Mouse (Mus musculus): ENCODE results near the gene Ankib1.

Ankib1 gene

DNA sequence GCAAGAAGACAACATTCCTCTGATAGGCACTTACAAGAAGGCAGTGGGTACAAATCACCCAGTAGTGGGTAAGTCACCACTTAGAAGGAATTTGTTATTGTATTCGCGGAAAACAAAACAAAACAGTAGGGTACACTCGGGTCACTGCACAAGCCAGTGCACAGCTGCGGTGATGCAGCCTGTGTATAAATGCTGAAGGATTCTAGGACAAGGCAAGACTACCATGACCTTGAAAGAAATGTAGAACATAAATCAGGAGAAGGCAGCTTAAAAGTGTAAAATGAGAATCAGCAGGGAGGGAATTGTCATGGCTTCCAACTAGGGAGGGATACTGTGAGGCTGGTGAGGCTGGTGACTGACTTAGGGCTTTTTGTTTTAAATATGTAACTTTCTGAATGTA is 100.5 kb downstream of the Ankib1 start:
- 80% methylated on average over 4 of the region's 4 CpGs for WGBS

GRCm38 (mm10) chr5:3700025-3700424 is 102.7 kb downstream of the Ankib1 start:
- 95% methylated on average over 5 of the region's 5 CpGs for WGBS

- WGBS = 73% methylated on average over 3 of the region's 3 CpGs
Observed at GRCm38 (mm10) chr5:3696031-3696430, 106.7 kb downstream of the Ankib1 start.

DNA sequence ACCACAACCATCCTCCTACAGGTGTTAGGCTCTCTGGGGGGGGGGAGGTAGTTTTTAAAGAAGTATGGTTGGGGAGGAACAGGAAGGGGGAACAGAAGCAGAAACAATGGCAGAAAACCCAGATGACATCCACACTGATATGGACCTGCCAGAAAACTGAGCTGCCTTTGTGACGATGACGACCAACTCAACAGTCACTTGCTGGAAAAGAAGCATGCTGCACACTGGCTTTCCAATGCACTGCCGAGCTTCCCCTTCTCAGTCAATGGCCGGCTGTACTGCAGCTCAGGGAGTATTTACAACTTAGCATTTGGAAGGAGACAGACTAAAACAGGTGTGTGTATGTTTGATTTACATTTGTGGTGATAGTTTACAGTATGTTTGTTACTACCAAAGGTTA is 107.5 kb downstream of the Ankib1 start:
- 61% methylated on average over 4 of the region's 4 CpGs for WGBS

- 96% methylated on average over 9 of the region's 9 CpGs for WGBS
Observed at GRCm38 (mm10) chr5:3692956-3693355, 109.8 kb downstream of the Ankib1 start.

DNA sequence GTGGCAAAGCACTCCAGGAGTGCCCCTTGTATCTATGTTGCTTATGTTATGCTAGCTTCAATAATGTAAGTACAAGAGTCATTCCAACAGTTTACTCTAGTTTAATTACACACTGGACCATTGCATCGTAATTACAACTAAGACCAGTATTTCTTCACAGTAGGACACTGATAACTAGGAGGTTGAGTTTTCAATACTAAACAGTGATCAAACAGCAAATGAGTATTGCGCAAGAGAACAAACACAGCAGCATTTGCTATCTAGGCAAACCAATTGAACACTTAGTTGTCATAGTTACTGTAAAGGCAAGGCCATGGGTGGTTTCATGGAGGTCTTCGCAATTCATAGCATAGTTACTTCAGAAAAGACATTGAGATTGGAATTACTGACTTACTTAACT is 111.4 kb downstream of the Ankib1 start:
- WGBS = 95% methylated on average over 3 of the region's 3 CpGs

DNA sequence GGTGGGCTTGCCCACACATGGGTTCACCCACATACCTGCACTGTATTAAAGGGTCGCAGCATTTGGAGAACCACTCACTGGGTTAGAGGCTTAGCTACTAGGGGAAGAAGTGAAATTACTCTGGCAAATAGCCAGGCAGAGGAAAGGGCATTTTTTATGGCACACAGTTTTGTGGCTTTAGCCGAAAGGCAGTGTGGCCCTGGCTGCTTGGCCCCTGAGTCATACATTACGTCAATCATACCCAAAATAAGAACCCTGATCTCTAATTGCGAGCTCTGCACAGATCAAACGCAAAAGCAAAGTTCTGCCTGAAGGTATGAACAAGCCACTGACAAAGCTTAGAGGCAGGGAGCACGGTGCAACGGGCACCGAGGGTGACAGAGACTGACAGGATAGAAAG is 114.4 kb downstream of the Ankib1 start:
- 94% methylated on average over 8 of the region's 8 CpGs for WGBS

- WGBS = 97% methylated on average over 6 of the region's 6 CpGs
Observed at GRCm38 (mm10) chr5:3669938-3670554, 132.7 kb downstream of the Ankib1 start.

DNA sequence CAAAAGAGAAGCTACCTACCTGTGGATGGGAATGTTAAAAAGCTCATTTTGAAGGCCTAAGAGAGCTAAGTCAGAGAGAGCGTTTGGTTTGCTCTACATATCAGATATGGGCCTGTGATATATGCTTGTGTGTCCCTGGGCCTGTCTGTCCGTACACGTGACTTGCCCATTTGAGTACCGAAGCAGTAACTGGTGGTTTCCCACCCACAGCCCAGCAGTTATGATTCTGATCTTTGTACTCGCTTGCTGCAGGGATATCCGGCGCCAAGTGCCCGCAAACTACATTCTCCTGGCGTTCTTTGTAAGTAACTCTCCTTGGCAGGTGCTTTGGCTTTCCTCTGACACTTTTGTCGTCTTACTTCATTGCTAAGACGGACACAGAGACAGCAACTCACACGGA is 136.1 kb downstream of the Ankib1 start:
- WGBS = 86% methylated on average over 12 of the region's 12 CpGs

- WGBS = 90% methylated on average over 2 of the region's 2 CpGs
Observed at GRCm38 (mm10) chr5:3665225-3665624, 137.5 kb downstream of the Ankib1 start.

- 81% methylated on average over 5 of the region's 5 CpGs for WGBS
Observed at GRCm38 (mm10) chr5:3657085-3657484, 145.6 kb downstream of the Ankib1 start, which contains the start of gene Gatad1. Gene Gatad1 (minus strand): TSS chr5:3657185.

GRCm38 (mm10) chr5:3653801-3654200 is 148.9 kb downstream of the Ankib1 start:
- WGBS = 92% methylated on average over 4 of the region's 4 CpGs

DNA sequence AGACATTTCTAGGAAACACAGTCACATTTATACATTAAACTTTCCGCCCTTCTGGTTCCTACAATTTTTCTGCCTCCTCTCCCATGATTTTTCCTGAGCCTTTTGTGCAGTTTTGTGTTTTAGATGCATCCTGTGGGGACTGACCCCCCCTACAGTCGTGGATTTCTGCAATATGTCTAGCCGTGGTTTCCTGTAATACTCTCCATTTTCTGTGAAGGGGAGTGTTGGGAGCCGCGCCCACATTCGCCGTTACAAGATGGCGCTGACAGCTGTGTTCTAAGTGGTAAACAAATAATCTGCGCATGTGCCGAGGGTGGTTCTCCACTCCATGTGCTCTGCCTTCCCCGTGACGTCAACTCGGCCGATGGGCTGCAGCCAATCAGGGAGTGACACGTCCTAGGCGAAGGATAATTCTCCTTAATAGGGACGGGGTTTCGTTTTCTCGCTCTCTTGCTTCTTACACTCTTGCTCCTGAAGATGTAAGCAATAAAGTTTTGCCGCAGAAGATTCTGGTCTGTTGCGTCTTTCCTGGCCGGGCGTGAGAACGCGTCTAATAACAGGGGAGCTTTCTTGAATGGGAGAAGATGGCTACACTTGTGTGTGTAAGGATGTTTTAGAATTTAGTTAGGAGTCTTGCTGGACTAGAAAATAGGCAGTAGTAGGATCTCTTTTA is 149.7 kb downstream of the Ankib1 start:
- WGBS = 94% methylated on average over 19 of the region's 25 CpGs

DNA sequence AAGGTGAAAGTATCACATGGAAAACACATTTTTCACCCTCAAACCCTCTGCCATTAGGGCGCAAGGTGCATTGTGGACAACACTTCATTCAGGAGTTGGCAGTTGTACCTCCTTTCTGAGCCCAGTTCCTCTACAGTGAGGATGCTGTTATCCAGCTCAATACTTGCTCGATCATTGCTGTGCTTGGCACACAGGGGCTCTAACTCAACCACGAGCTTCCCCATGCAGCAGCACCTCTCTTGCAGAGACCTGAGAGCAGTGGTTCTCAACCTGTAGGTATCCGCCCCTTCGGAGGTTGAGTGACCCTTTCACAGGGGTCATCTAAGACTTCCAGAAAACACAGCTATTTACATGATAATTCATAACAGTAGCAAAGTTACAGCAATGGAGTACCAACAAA is 151.1 kb downstream of the Ankib1 start:
- 88% methylated on average over 5 of the region's 5 CpGs for WGBS

- WGBS = 80% methylated on average over 6 of the region's 6 CpGs
Observed at GRCm38 (mm10) chr5:3650881-3651280, 151.8 kb downstream of the Ankib1 start, which contains the start of gene Tmbim7. Gene Tmbim7 (plus strand): TSS chr5:3651181.

GRCm38 (mm10) chr5:3648849-3649210 is 153.9 kb downstream of the Ankib1 start:
- WGBS = 70% methylated on average over 4 of the region's 4 CpGs

DNA sequence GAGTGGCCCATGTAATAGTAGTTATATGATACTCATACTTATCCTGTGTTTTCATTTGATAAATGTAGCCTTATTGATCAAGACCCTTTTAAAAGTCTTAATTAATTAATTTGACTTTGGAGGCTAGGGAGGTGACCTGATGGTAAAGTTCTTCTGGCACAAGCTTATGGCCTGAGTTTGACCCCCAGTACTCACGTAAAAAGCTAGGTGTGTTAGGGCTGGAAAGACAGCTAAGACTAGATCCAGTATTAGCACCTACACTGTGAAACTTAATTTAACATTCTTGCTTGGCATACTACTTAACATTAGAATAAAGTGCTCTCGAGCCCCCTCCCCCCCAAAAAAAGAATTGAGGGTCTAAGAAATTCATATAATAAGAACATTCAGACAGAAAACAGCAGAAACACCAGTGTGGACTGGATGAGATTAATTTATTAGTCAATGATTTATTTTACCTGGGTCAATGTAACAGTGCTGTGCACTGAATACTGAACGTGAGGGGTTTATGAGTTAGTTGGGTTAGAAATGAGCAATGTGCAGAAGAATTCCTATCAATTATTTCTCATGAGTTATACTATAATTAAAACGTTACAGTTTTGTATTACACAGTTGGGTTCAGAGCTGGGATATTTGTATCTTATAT is 154.4 kb downstream of the Ankib1 start:
- WGBS = 42% methylated on average over 4 of the region's 4 CpGs

DNA sequence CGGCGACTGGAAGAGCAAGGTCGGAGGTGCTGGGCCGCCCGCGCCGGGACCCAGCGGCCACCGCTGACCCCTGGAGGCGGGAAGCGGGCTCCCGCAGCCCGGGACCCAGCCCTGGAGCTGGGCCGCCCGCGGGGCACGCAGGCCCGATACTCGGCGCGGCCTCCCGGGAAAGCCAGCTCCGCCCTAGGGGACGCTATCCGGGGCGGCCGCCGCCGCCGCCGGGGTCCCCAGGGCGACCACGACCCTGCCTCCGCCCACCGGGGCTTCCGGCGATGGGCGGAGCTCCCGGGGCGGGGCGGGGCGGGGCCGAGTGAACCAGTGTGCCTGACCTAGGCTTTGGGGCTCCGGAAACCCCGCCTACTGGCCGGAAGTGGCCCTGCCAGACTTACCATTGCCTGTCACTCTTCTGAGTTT is 155.0 kb downstream of the Ankib1 start:
- WGBS = under 1% methylated on average over 33 of the region's 46 CpGs

DNA sequence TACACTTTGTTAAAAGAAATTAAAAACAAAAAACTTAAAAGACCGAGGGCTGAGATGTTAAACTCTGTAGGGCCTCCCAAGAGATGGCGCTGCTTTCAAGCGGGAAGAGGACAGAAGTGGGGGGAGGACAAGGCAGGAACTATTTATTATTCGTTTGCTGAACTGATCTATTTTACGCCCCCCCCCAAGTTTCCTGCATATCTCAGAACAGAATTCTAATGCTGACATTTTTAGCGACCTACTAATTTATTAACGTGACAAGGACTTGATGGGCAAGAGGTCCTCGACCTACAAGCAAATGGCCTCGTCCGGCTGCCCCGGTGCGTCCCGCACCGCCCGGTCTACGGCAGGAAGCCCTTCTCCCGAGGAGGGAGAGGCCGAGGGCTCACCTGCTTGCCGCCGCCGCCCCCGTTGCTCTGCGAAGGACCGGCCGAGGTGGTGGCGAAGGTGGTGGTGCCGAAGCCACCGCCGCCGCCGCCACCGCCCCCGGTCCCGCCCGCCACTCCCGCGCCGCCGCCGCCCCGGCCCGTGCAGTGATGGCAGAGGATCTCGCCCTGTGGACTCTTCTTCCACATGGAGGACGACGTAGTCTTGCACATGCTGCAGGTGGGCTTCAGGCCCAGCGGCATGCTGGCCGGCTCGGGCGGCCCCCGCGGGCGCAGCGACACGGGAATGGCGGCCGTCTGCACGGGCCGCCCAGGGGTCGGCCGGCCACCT is 155.6 kb downstream of the Ankib1 start:
- WGBS = under 1% methylated on average over 60 of the region's 60 CpGs

DNA sequence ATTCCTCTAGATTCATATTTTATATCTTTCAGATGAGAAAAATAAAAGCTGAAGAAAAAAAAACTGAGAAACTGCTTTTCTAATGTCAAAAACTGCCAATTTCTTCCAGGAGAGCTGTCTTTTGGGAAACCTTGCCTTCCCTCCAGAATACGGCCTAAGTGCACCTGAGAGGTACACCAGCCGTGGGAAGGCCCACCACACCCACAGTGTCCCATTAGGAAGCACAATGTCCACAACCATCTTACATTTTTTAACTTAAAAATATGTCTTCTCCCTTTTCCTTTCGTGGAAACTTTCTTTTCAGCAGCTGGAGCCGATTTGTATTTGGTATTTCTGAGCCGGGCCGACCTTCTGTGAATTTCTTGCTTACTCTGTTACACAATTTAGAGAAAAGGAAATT is 156.2 kb downstream of the Ankib1 start:
- 17% methylated on average over 6 of the region's 6 CpGs for WGBS

DNA sequence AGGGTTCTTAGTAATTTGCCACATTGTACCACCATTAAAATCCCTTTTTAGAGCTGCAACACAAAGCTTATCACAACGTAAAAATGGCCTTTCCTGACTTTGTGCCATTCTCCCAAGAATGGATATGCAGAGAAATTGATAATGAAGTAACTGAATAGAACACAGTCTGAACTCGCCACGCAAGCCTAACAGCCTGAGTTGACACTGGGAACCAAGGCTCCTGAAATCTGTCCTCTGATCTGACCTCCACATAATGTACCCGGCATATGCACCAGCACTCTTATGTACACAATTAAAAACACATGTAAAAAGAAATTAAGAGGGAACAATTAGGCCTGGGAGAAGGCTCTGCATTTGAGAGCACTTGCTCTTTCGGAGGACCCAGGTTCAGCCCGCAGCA is 157.4 kb downstream of the Ankib1 start:
- 76% methylated on average over 6 of the region's 6 CpGs for WGBS

DNA sequence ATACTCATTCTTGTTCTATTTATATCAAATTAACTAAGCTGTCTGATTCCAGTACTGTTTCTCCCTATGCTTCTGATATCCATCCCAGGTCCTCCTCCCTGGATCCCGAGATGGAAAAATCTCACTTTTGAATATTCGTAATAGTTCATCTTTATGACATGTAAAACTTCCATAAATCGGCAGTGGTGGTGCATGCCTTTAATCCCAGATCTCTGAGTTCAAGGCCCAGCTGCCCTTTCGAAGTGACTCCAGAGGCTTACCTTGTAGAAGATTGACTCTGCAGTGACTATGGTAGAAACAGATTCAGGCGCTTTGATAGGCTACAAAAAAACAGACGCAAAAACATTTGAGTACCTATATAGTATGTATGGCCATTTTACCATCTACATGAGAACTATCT is 158.1 kb downstream of the Ankib1 start:
- WGBS = 82% methylated on average over 6 of the region's 6 CpGs

Data from cerebral cortex, adult 2 months (tissue).